Mouse (Mus musculus): ENCODE measurements around the gene Fpr1. TPM values are rescaled to one million over a fixed set of nuclear protein-coding genes. Genes with fewer than 3 reads are reported as not detected.

Gene Fpr1
- polyA plus RNA-seq, 1 experiment, result 0.41 TPM

Other genes starting within 250 kb of the Fpr1 start
- gene Vmn2r90, start 180.2 kb downstream of the Fpr1 start, polyA plus RNA-seq (2012; rRNA removed), result not detected in 2 replicates
- 80.0 and 90.9 TPM in 2 replicates for gene Spaca6, start 56.8 kb downstream of the Fpr1 start, polyA plus RNA-seq (2012; rRNA removed)
- 0.32 and 0.92 TPM in 2 replicates for gene Has1, start 28.7 kb downstream of the Fpr1 start, polyA plus RNA-seq (2012; rRNA removed)
- 0.23 and 0.34 TPM in 2 replicates for gene Fpr2, start 3.9 kb upstream of the Fpr1 start, polyA plus RNA-seq (2012; rRNA removed)
- gene Fpr3, start 3.9 kb upstream of the Fpr1 start, polyA plus RNA-seq (2012; rRNA removed), result not detected in 2 replicates
- not detected in 2 replicates for gene Fpr-rs4, start 137.8 kb upstream of the Fpr1 start, polyA plus RNA-seq (2012; rRNA removed)
- gene Vmn2r124, start 165.5 kb upstream of the Fpr1 start, polyA plus RNA-seq (2012; rRNA removed), result not detected in 2 replicates
- gene Vmn2r91, start 201.1 kb upstream of the Fpr1 start, polyA plus RNA-seq (2012; rRNA removed), result not detected in 2 replicates